Mouse (Mus musculus) heart, adult 2 months (tissue): ENCODE results near the gene Ovca2. TPM values are rescaled to one million over a fixed set of nuclear protein-coding genes. Genes with fewer than 3 reads are reported as not detected.

Experiments
- DNase-seq, 2 experiments: peaks; one replicate each; pipeline ENCODE4 v3.0.0; 2021
- H3K27ac ChIP-seq: fragments of 200-600 bp; 2 replicates; pipeline ENCODE4 v1.8.1; 2022
- H3K27me3 ChIP-seq: fragments of 200-500 bp; 2 replicates; pipeline ENCODE4 v1.6.1; 2012; ENCODE audit warnings: mild to moderate bottlenecking, low read length, inconsistent platforms, mixed read lengths; ENCODE audit not compliant: control insufficient read depth, insufficient read depth
- H3K36me3 ChIP-seq: fragments of 200-500 bp; 2 replicates; pipeline ENCODE4 v1.6.1; 2012; ENCODE audit warnings: low read length, inconsistent platforms; ENCODE audit not compliant: control insufficient read depth, insufficient read depth
- H3K4me1 ChIP-seq: fragments of 200-500 bp; 2 replicates; pipeline ENCODE4 v1.6.1; 2011; ENCODE audit warnings: low read length; ENCODE audit not compliant: control insufficient read depth, insufficient read depth
- H3K4me3 ChIP-seq: fragments of 200-600 bp; 2 replicates; pipeline ENCODE4 v1.8.1; 2022
- H3K79me2 ChIP-seq: fragments of 200-500 bp; replicated peaks from 2 replicates; pipeline ENCODE4 v1.6.1; 2012; ENCODE audit warnings: mild to moderate bottlenecking, inconsistent platforms, low read length, moderate library complexity, mixed read lengths; ENCODE audit not compliant: control insufficient read depth, insufficient read depth
- H3K9ac ChIP-seq: fragments of 200-500 bp; 2 replicates; pipeline ENCODE4 v1.6.1; 2012; ENCODE audit warnings: low read depth, mild to moderate bottlenecking, control low read depth, inconsistent platforms, low read length, mixed read lengths
- CTCF ChIP-seq: fragments of 200-600 bp; IDR thresholded peaks from 2 replicates; pipeline ENCODE4 v1.8.1; 2022; ENCODE audit warnings: antibody characterized with exemption, mild to moderate bottlenecking, moderate library complexity
- EP300 ChIP-seq: fragments of 200-500 bp; IDR thresholded peaks from 2 replicates; pipeline ENCODE4 v1.6.1; 2011; ENCODE audit warnings: low read depth, low read length, control low read depth; ENCODE audit not compliant: insufficient read depth
- POLR2A ChIP-seq: fragments of 200-500 bp; IDR thresholded peaks from 2 replicates; pipeline ENCODE4 v1.6.1; 2011; ENCODE audit warnings: mild to moderate bottlenecking, low read depth, low read length, control low read depth; ENCODE audit not compliant: insufficient read depth
- WGBS: fragments of 180-500 bp; shearing (Covaris S2); methylation state at CpG from one replicate; pipeline ENCODE4 v1.1.7; 2018; 5-methylcytosine and 5-hydroxymethylcytosine counted together
- intact Hi-C: fragments of 180-260 bp; cut with DNase I; formaldehyde crosslinking; loops from one replicate; pipeline ENCODE4 v1.15.1; 2025
- polyA plus RNA-seq: library from polyadenylated mRNA; depleted of rRNA; stranded (reverse); fragments of >200 nt; gene quantifications from 2 replicates; pipeline ENCODE4 v1.2.3, GENCODE M21; 2012
- total RNA-seq, 2 experiments: library from RNA; stranded (reverse); gene quantifications; 2 replicates each; pipeline ENCODE4 v1.2.3; 2021

Ovca2 gene
- total and polyA plus RNA-seq, 3 experiments: 5.7 to 11.1 (median 6.1) TPM

DNA sequence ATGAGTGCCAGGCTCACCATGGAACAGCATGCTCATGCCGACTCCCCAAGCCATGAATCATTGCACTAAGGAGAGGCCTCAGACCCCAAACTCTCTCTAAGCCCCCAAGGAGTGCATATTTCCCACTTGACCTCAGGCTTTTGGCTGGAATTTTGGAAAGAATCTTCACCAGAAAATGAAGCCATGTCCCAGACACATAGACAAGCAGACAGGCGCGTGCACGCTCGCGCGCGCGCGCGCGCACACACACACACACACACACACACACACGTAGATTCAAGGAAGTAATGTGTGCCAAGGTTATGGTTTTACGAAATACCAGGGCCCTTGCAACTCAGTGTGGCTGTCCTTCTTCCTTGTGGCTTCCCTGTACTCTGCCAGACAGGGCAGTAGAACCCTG is 20.2 kb downstream of the Ovca2 start:
- TF ChIP-seq CTCF (no peak), POLR2A (0 out of 2 replicates have a peak, but pooled peaks have one; percentile 18), EP300 (0 out of 2 replicates have a peak, but pooled peaks have one; percentile 29)
- Histone ChIP-seq H3K4me1 (peaks cover 38% of the 10 kb centered on the region), H3K27me3 (no peaks in the 10 kb centered on the region), H3K79me2 (no peaks in the 10 kb centered on the region), H3K27ac (peak overlapping the region; percentile 34; the same call in 1 of the 2 replicates), H3K9ac (no peak overlapping the region), H3K4me3 (no peak overlapping the region), H3K36me3 (peaks cover 2% of the 10 kb centered on the region)
- intact Hi-C loops: no loop called here
- 76% methylated on average over 14 of the region's 14 CpGs for WGBS
- peak; percentile 28 to 47 for DNase-seq

DNA sequence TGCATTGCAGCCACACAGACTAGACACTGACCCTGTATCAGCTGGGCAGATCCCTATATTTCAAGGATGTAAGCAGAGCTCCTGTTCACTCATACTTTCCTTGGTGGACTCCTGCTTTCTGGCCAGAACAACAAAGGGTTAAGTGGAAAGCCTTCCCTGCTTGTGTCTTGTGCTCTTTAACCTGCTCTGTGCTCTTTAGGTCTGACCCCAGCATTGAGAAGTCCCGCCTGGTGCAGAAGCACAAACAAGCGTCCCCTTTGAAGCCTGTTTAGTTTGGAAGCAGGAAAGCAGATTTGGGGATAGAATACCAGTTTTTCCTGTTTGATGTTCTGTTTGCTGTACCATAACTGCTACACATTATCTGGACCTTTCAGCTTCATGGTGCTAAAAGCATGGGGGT is 20.7 kb downstream of the Ovca2 start:
- DNase-seq: no peak

DNA sequence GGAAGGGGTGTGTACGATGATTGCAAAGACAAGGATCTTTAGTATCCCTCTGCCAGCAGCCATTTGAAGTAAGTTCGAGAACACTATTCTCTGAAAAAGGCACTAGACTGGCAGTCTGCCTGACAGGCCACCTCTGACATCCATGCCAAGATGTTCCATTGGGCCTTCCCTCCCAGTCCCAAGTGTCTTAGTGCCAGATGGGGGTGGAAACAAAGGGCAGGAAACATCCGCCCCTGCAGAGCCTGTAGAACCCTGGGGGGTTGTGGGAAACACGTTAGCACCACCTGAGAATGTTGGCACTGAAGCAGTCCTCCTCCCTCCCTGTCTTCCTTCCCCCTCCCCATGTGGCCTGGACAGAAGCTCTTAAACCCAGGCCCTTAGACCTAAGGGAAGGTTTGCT is 21.6 kb downstream of the Ovca2 start:
- H3K79me2 ChIP-seq: no peaks in the 10 kb centered on the region
- TF ChIP-seq POLR2A: 0 out of 2 replicates have a peak, but pooled peaks have one; percentile 15
- no peak for TF ChIP-seq CTCF
- TF ChIP-seq EP300: peak; percentile 80; the same call in 1 of the 2 replicates
- no peak overlapping the region for H3K4me3 ChIP-seq
- H3K9ac ChIP-seq: no peak overlapping the region
- H3K27me3 ChIP-seq: no peaks in the 10 kb centered on the region
- DNase-seq: peak in 1 of 2 experiments; percentile 64
- 34% methylated on average over 4 of the region's 4 CpGs for WGBS
- H3K36me3 ChIP-seq: peaks cover 2% of the 10 kb centered on the region
- H3K4me1 ChIP-seq: peaks cover 40% of the 10 kb centered on the region
- intact Hi-C loops: loop anchor here (2.0 kb wide), 1 partner anchor 20 kb away; no protein-coding TSS in a partner anchor
- H3K27ac ChIP-seq: peak overlapping the region; percentile 76

More for the DNA sequence above, 20.7 kb downstream of the Ovca2 start:
- no peak overlapping the region for H3K9ac ChIP-seq
- H3K4me3 ChIP-seq: no peak overlapping the region
- 38% methylated on average over 2 of the region's 2 CpGs for WGBS
- no peaks in the 10 kb centered on the region for H3K79me2 ChIP-seq
- peaks cover 37% of the 10 kb centered on the region for H3K4me1 ChIP-seq
- peaks cover 2% of the 10 kb centered on the region for H3K36me3 ChIP-seq
- intact Hi-C loops: loop anchor here (2.0 kb wide), 1 partner anchor 21 kb away; no protein-coding TSS in a partner anchor
- TF ChIP-seq EP300 (no peak), POLR2A (no peak), CTCF (no peak)
- no peaks in the 10 kb centered on the region for H3K27me3 ChIP-seq
- peak overlapping the region; percentile 76 for H3K27ac ChIP-seq

DNA sequence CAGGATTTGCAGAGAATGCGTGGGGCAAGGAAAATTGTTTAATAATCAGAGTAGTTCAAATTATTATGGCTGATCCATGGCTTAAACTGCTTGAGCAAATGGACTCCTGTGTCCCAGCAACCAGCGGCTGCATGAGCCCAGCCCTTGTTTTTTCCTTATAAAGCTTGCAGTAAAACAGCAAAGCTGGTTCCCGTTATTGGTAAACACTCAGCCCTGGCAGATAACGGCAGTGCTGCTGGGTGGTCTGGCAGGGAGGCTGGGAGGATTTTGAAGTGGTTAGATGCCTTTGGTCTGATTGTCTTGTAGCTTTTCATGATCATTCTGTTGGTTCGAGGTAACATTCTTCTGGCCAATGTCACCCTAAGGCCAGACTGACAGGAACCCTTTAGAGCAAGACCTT is 22.2 kb downstream of the Ovca2 start:
- no peak overlapping the region for H3K4me3 ChIP-seq
- H3K27me3 ChIP-seq: no peaks in the 10 kb centered on the region
- intact Hi-C loops: loop anchor here (2.0 kb wide), 1 partner anchor 20 kb away; no protein-coding TSS in a partner anchor
- DNase-seq: no peak
- no peak overlapping the region for H3K9ac ChIP-seq
- WGBS: 46% methylated on average over 5 of the region's 5 CpGs
- no peaks in the 10 kb centered on the region for H3K79me2 ChIP-seq
- H3K36me3 ChIP-seq: peaks cover 2% of the 10 kb centered on the region
- H3K27ac ChIP-seq: peak overlapping the region; percentile 76
- no peak for TF ChIP-seq CTCF
- TF ChIP-seq POLR2A: no peak
- TF ChIP-seq EP300: no peak
- peaks cover 40% of the 10 kb centered on the region for H3K4me1 ChIP-seq

DNA sequence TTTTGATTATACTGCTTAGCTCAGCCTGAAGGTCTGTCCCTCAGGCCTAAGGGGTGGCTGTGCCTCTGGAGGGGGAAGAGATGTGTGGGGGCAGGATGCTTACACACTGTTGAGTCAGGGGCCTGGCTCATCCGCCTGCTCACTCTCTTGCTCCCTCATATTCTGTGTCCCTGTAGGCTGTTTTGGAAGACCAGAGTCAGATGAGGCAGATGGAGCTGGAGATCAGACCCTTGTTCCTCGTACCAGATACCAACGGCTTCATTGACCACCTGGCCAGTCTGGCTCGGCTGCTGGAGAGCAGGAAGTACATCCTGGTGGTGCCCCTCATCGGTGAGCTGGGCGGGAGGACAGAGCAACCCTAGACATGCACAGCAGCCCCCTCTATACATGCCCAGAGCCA is 22.6 kb downstream of the Ovca2 start:
- Histone ChIP-seq H3K27ac (peak overlapping the region; percentile 76), H3K36me3 (peaks cover 2% of the 10 kb centered on the region), H3K79me2 (no peaks in the 10 kb centered on the region), H3K27me3 (no peaks in the 10 kb centered on the region), H3K4me1 (peaks cover 40% of the 10 kb centered on the region), H3K9ac (no peak overlapping the region), H3K4me3 (no peak overlapping the region)
- no peak for TF ChIP-seq POLR2A
- no peak for TF ChIP-seq EP300
- no peak for TF ChIP-seq CTCF
- intact Hi-C loops: loop anchor here (2.0 kb wide), 1 partner anchor 19 kb away; no protein-coding TSS in a partner anchor
- DNase-seq: no peak
- 44% methylated on average over 6 of the region's 6 CpGs for WGBS

DNA sequence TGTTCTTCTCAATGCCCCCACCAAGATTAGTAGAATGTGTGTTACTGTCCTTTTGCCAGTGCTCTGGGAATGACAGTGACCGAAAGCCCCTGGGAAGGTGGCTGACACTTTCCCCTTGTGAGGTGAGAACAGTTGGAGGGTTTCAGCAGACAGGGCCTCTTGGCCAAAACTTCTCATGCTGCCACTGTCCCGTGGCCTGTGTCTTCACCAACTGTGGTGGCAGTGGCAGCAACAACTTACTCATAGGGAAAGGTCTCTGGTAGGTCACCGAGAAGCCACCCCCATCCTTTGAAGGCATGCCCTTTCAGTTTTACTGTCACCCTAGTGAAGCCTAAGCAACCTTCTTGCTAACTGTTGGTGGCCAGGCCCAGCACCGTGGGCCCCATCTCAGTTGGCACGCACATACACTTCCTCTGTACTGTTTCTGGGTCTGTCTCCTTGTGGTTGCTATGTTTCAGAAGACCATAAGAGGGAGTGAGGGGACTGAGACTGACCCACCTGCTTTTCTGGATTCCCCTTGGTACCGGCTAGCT is 24.5 kb downstream of the Ovca2 start:
- DNase-seq: peak in 1 of 2 experiments; percentile 20
- no peaks in the 10 kb centered on the region for H3K27me3 ChIP-seq
- peaks cover 2% of the 10 kb centered on the region for H3K36me3 ChIP-seq
- no peaks in the 10 kb centered on the region for H3K79me2 ChIP-seq
- no peak overlapping the region for H3K9ac ChIP-seq
- intact Hi-C loops: no loop called here
- peak; percentile 47 for TF ChIP-seq CTCF
- no peak for TF ChIP-seq EP300
- TF ChIP-seq POLR2A: no peak
- H3K27ac ChIP-seq: peak overlapping the region; percentile 78
- WGBS: 54% methylated on average over 6 of the region's 6 CpGs
- H3K4me1 ChIP-seq: peaks cover 37% of the 10 kb centered on the region
- H3K4me3 ChIP-seq: no peak overlapping the region
